ENCODE assay signal across 10 mouse cellular contexts in the genomic region with DNA sequence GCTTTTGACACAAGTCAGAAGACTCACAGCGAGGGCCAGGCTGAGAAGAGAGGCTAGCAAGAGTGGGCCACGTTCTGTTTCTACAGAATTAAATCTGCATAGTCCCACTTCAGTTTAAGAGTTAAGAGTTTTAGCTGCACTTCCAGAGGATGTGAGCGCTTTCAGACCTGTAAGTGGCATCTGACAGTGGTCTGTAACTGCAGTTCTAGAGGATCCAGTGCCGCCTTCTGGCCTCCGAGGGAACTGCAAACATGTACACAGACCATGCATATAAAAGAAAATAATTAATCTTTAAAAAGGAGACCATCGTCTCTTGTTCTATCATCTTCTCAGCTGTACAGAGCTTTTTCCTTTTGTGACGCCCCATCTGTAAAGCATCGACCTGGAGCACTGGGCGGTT. TPM values are rescaled to one million over a fixed set of nuclear protein-coding genes. Genes with fewer than 3 reads are reported as not detected.
DNase-seq lines count a peak whose midpoint lies in the region; ATAC-seq lines count a peak whose summit lies in the region.
"Had no signal": no experiment of that assay in that cellular context is flagged by ENCODE, and none has a peak within 500 bp of the region (broad histone marks: within the 10 kb centered on the region; RNA-seq: fewer than 3 reads in every experiment).

No protein-coding gene starts in this region.

- no peaks in the 10 kb centered on the region for H3K36me3 ChIP-seq in midbrain, embryonic 11.5 days (ENCODE audit: control insufficient read depth, insufficient read depth, low read length)
- H3K36me3 ChIP-seq in midbrain, embryonic 13.5 days = no peaks in the 10 kb centered on the region
- H3K36me3 ChIP-seq in neural tube, embryonic 11.5 days (ENCODE audit: control insufficient read depth, insufficient read depth, low read length) = no peaks in the 10 kb centered on the region
- H3K36me3 ChIP-seq: G1E had no signal

- H3K9ac ChIP-seq in midbrain, embryonic 11.5 days (ENCODE audit: low read length) = no peak overlapping the region
- no peak overlapping the region for H3K9ac ChIP-seq in midbrain, embryonic 13.5 days (replicated peaks)
- H3K9ac ChIP-seq in neural tube, embryonic 11.5 days (ENCODE audit: low read length) = no peak overlapping the region

- DNase-seq in cerebellum, adult 18-20 months = peak; percentile 58 to 59
- DNase-seq in cerebellum, adult 11-12 months = no peak
- DNase-seq in midbrain, embryonic 11.5 days (ENCODE audit: low spot score, missing footprints) = peak; percentile 87
- peak; percentile 50 to 76 for DNase-seq in cerebellum, postnatal 4 days (ENCODE audit: low spot score in 2 of 2)
- peak; percentile 78 for DNase-seq in kidney, postnatal 10 days
- DNase-seq in neural tube, embryonic 11.5 days (ENCODE audit: low spot score) = peak; percentile 59
- DNase-seq in gastrocnemius, adult 18-20 months (ENCODE audit: low spot score) = no peak

- no peak overlapping the region for H3K27ac ChIP-seq in midbrain, embryonic 11.5 days (ENCODE audit: low read depth, low read length)
- no peak overlapping the region for H3K27ac ChIP-seq in midbrain, embryonic 13.5 days
- no peak overlapping the region for H3K27ac ChIP-seq in neural tube, embryonic 11.5 days (ENCODE audit: low read depth, low read length)
- H3K27ac ChIP-seq: macrophage had no signal

- H3K4me2 ChIP-seq in midbrain, embryonic 11.5 days = no peak overlapping the region
- H3K4me2 ChIP-seq in midbrain, embryonic 13.5 days (replicated peaks) = no peak overlapping the region
- H3K4me2 ChIP-seq in neural tube, embryonic 11.5 days (ENCODE audit: low read depth) = no peak overlapping the region

- H3K4me1 ChIP-seq in midbrain, embryonic 11.5 days (ENCODE audit: control insufficient read depth, insufficient read depth, low read length) = no peaks in the 10 kb centered on the region
- H3K4me1 ChIP-seq in midbrain, embryonic 13.5 days (replicated peaks) = no peaks in the 10 kb centered on the region
- no peaks in the 10 kb centered on the region for H3K4me1 ChIP-seq in neural tube, embryonic 11.5 days (ENCODE audit: control insufficient read depth, insufficient read depth, low read length)

- H3K4me3 ChIP-seq in midbrain, embryonic 11.5 days (ENCODE audit: low read depth, low read length) = no peak overlapping the region
- H3K4me3 ChIP-seq in midbrain, embryonic 13.5 days (replicated peaks) = no peak overlapping the region
- no peak overlapping the region for H3K4me3 ChIP-seq in neural tube, embryonic 11.5 days (ENCODE audit: low read depth, low read length)

- no peak for ATAC-seq in midbrain, embryonic 11.5 days (ENCODE audit: low FRiP score)
- no peak for ATAC-seq in midbrain, embryonic 13.5 days
- no peak for ATAC-seq in neural tube, embryonic 11.5 days (ENCODE audit: insufficient read depth, low FRiP score, low TSS enrichment)

- WGBS in midbrain, embryonic 11.5 days = 29% methylated on average over 9 of the region's 9 CpGs
- WGBS in midbrain, embryonic 13.5 days = 32% methylated on average over 9 of the region's 9 CpGs
- WGBS in neural tube, embryonic 11.5 days = 37% methylated on average over 9 of the region's 9 CpGs

- H3K27me3 ChIP-seq in midbrain, embryonic 11.5 days (ENCODE audit: control insufficient read depth, insufficient read depth, low read length) = no peaks in the 10 kb centered on the region
- H3K27me3 ChIP-seq in midbrain, embryonic 13.5 days = peaks cover 8% of the 10 kb centered on the region; the same call in 1 of the 2 replicates
- no peaks in the 10 kb centered on the region for H3K27me3 ChIP-seq in neural tube, embryonic 11.5 days (ENCODE audit: control insufficient read depth, insufficient read depth, low read length)

- H3K9me3 ChIP-seq in midbrain, embryonic 11.5 days (ENCODE audit: control insufficient read depth, low read length) = no peaks in the 10 kb centered on the region
- H3K9me3 ChIP-seq in midbrain, embryonic 13.5 days = no peaks in the 10 kb centered on the region
- H3K9me3 ChIP-seq in neural tube, embryonic 11.5 days (ENCODE audit: control insufficient read depth, low read length) = no peaks in the 10 kb centered on the region
- H3K9me3 ChIP-seq: G1E had no signal

RNA-seq across cellular contexts. Expression of a gene that starts 9.8 kb away (rescaled TPM):
- polyA plus RNA-seq in midbrain, embryonic 11.5 days (2014; fragmentation: Nextera tagmentation; extraction: Ambion mirVana) = 1.4 and 2.8 TPM in 2 replicates
- 13.0 and 13.4 TPM in 2 replicates for polyA plus RNA-seq in midbrain, embryonic 13.5 days (2015; fragmentation: Nextera tagmentation; extraction: Ambion mirVana)
- polyA plus RNA-seq in neural tube, embryonic 11.5 days (2014; fragmentation: Nextera tagmentation; extraction: Ambion mirVana) = 2.7 and 3.6 TPM in 2 replicates
- not detected for total RNA-seq in gastrocnemius, adult 18-20 months (2021)
- polyA plus RNA-seq: G1E, macrophage had no signal

Comparison
In these comparisons a context has a peak if more than half of its experiments do, and no peak if none do; other contexts are left out.
1. DNase-seq: peak in cerebellum, adult 18-20 months (2 of 2), midbrain, embryonic 11.5 days (single experiment), cerebellum, postnatal 4 days (2 of 2), kidney, postnatal 10 days (single experiment) and neural tube, embryonic 11.5 days (single experiment); none in cerebellum, adult 11-12 months (single experiment) and gastrocnemius, adult 18-20 months (single experiment).